Mouse (Mus musculus) midbrain, embryonic 13.5 days (tissue): ENCODE data around the gene Emx1. TPM values are rescaled to one million over a fixed set of nuclear protein-coding genes. Genes with fewer than 3 reads are reported as not detected.

Experiments used
- ATAC-seq: fragments of 200-750 bp; cut with Nextera tagmentation; 2 replicates; pipeline ENCODE4 v1.8.0; 2017; ENCODE audit warnings: mild to moderate bottlenecking, moderate TSS enrichment, moderate library complexity
- H3K27ac ChIP-seq: fragments of 300-500 bp; sonication (generic); 2 replicates; pipeline ENCODE4 v1.5.1; 2015; ENCODE audit warnings: inconsistent platforms, mild to moderate bottlenecking, moderate library complexity
- H3K27me3 ChIP-seq: fragments of 300-500 bp; sonication (generic); 2 replicates; pipeline ENCODE4 v1.6.1; 2015; ENCODE audit warnings: mild to moderate bottlenecking, inconsistent platforms
- H3K36me3 ChIP-seq: fragments of 300-500 bp; sonication (generic); 2 replicates; pipeline ENCODE4 v1.6.1; 2015; ENCODE audit warnings: mild to moderate bottlenecking, inconsistent platforms
- H3K4me1 ChIP-seq: fragments of 300-500 bp; sonication (generic); replicated peaks from 2 replicates; pipeline ENCODE4 v1.6.1; 2015; ENCODE audit warnings: inconsistent platforms
- H3K4me2 ChIP-seq: fragments of 300-500 bp; sonication (generic); replicated peaks from 2 replicates; pipeline ENCODE4 v1.6.1; 2015; ENCODE audit warnings: moderate library complexity, mild to moderate bottlenecking, inconsistent platforms
- H3K4me3 ChIP-seq: fragments of 300-500 bp; sonication (generic); replicated peaks from 2 replicates; pipeline ENCODE4 v1.5.1; 2015; ENCODE audit warnings: mild to moderate bottlenecking, inconsistent platforms
- H3K9ac ChIP-seq: fragments of 300-500 bp; sonication (generic); replicated peaks from 2 replicates; pipeline ENCODE4 v1.6.1; 2015; ENCODE audit warnings: mild to moderate bottlenecking, inconsistent platforms
- H3K9me3 ChIP-seq: fragments of 300-500 bp; sonication (generic); 2 replicates; pipeline ENCODE4 v1.6.1; 2016; ENCODE audit warnings: mild to moderate bottlenecking, inconsistent platforms
- WGBS: fragments of 180-500 bp; shearing (Covaris S2); methylation state at CpG from one replicate; pipeline ENCODE4 v1.1.7; 2015; 5-methylcytosine and 5-hydroxymethylcytosine counted together
- polyA plus RNA-seq: library from polyadenylated mRNA; unstranded; fragments of >200 nt; fragmentation: Nextera tagmentation; extraction: Ambion mirVana; gene quantifications from 2 replicates; pipeline ENCODE4 v1.2.1, GENCODE M21; 2015

Emx1 gene
- polyA plus RNA-seq, 1 experiment from 2014 or later = 7.2 TPM

- 39% methylated on average over 5 of the region's 5 CpGs for WGBS
- Histone ChIP-seq H3K36me3 (no peaks in the 10 kb centered on the region), H3K27ac (no peak overlapping the region), H3K4me1 (peaks cover 17% of the 10 kb centered on the region), H3K9me3 (no peaks in the 10 kb centered on the region), H3K4me3 (no peak overlapping the region), H3K27me3 (0 out of 2 replicates have a peak, but pooled peaks cover 3% of the 10 kb centered on the region), H3K4me2 (no peak overlapping the region), H3K9ac (no peak overlapping the region)
- ATAC-seq = no peak
These were observed 49.8 kb downstream of the Emx1 start for GRCm38 (mm10) chr6:85237001-85237400.

DNA sequence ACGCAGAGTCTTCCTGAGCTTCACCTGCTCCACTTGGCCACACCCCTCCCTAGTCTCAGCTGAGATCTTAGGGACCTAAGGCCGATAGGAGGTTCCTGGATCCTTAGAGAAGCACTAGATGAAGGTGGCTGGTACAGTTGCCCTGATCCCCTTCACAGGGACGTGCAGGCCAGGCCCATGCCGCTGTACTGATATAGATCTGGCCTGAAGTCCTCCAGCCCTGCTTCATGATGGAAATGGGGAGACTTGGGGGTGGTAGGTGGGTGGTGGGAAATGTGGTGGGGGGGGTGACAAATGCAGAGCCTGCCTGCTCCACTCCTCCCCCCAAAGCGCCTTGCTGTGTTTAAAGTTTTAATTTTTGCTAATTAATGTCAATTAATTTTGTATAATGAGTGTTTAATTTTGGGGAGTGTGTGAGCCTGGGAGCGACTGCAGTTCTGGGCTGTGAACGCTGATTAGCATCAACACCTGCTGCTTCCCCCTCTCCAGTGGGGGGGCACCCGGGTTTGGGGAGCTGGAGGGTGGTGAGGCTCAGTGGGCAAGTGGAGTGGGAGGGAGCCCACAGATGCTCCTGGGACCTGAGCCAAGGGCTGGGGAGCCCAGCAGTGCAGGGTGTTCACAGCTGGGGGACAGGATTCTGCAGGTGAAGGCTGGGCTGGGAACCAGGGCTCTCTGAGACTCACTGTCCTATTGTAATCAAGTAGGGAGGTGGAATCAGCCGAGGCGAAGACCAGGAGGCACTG, 50.5 kb downstream of the Emx1 start:
- Histone ChIP-seq H3K9ac (no peak overlapping the region), H3K9me3 (no peaks in the 10 kb centered on the region), H3K4me3 (no peak overlapping the region), H3K27ac (no peak overlapping the region), H3K27me3 (0 out of 2 replicates have a peak, but pooled peaks cover 3% of the 10 kb centered on the region), H3K4me1 (peaks cover 13% of the 10 kb centered on the region), H3K36me3 (no peaks in the 10 kb centered on the region), H3K4me2 (no peak overlapping the region)
- WGBS = 53% methylated on average over 10 of the region's 10 CpGs
- ATAC-seq = peak; percentile 38; the same call in 1 of the 2 replicates

DNA sequence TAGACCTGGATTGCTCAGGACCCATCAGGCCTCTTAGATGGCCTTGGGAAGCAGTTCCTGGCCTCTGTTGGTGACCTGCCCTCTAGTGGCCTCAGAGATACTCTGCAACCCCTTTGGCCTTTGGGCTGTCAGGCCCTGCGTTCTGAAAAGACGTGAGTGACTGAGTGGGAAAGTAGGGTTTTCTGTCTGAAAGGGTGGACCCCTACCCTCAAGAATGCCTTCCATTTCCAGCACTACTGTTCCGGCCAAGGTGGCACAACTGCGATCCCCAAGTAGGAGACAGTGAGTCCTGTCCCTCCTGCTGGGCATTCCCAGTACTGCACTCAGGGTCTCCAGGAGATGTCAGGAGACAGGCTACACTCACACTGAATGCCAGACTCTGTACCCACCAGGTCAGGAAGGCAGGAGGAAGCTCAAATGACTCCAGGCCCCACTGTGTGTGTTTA, 51.8 kb downstream of the Emx1 start:
- 18% methylated on average over 4 of the region's 4 CpGs for WGBS
- ATAC-seq = peak; percentile 63
- H3K36me3 ChIP-seq = no peaks in the 10 kb centered on the region
- H3K9ac ChIP-seq = no peak overlapping the region
- H3K4me3 ChIP-seq = no peak overlapping the region
- no peaks in the 10 kb centered on the region for H3K27me3 ChIP-seq
- H3K9me3 ChIP-seq = no peaks in the 10 kb centered on the region
- H3K4me1 ChIP-seq = peaks cover 8% of the 10 kb centered on the region; the same call in 1 of the 2 replicates
- H3K4me2 ChIP-seq = peak overlapping the region; percentile 29
- H3K27ac ChIP-seq = no peak overlapping the region

DNA sequence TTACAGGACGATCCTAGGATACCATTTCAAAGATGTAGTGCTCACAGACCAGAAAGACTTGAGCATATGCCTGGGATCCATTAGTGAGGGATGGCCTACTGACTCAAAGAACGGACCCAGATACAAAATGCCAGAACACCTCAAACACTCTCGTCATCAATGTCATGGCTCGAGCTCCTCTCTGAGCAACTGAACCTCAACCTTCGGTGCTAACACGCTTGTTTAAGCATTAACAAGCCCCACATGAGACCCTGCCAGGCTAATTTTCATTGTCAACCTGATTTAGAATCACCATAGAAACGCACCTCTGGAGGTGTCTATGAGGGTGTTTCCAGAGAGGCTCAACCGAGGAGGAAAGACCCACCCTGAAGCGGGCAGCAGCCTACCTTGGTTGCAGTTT, 62.6 kb downstream of the Emx1 start:
- Histone ChIP-seq H3K27ac (no peak overlapping the region), H3K9me3 (0 out of 2 replicates have a peak, but pooled peaks cover 4% of the 10 kb centered on the region), H3K4me1 (0 out of 2 replicates have a peak, but pooled peaks cover 11% of the 10 kb centered on the region)

GRCm38 (mm10) chr6:85250811-85251241, 63.6 kb downstream of the Emx1 start:
- H3K4me2 ChIP-seq = no peak overlapping the region
- no peaks in the 10 kb centered on the region for H3K27me3 ChIP-seq
- no peaks in the 10 kb centered on the region; the same call in 1 of the 2 replicates for H3K36me3 ChIP-seq
- H3K4me1 ChIP-seq = 0 out of 2 replicates have a peak, but pooled peaks cover 11% of the 10 kb centered on the region
- WGBS = 45% methylated on average over 6 of the region's 6 CpGs
- no peaks in the 10 kb centered on the region for H3K9me3 ChIP-seq
- H3K9ac ChIP-seq = no peak overlapping the region
- no peak overlapping the region for H3K27ac ChIP-seq
- no peak for ATAC-seq
- no peak overlapping the region for H3K4me3 ChIP-seq

More for the DNA sequence above, 62.6 kb downstream of the Emx1 start:
- WGBS = 77% methylated on average over 9 of the region's 9 CpGs
- no peaks in the 10 kb centered on the region for H3K27me3 ChIP-seq
- H3K4me3 ChIP-seq = no peak overlapping the region
- no peak for ATAC-seq
- no peak overlapping the region for H3K9ac ChIP-seq
- no peaks in the 10 kb centered on the region; the same call in 1 of the 2 replicates for H3K36me3 ChIP-seq
- H3K4me2 ChIP-seq = no peak overlapping the region

GRCm38 (mm10) chr6:85252251-85253058, 65.2 kb downstream of the Emx1 start:
- WGBS = 82% methylated on average over 17 of the region's 17 CpGs
- Histone ChIP-seq H3K27me3 (no peaks in the 10 kb centered on the region), H3K27ac (no peak overlapping the region), H3K36me3 (no peaks in the 10 kb centered on the region; the same call in 1 of the 2 replicates), H3K4me1 (0 out of 2 replicates have a peak, but pooled peaks cover 11% of the 10 kb centered on the region), H3K9me3 (no peaks in the 10 kb centered on the region), H3K4me2 (no peak overlapping the region), H3K9ac (no peak overlapping the region), H3K4me3 (no peak overlapping the region)
- ATAC-seq = 0 out of 2 replicates have a peak, but pooled peaks have one; percentile 24

DNA sequence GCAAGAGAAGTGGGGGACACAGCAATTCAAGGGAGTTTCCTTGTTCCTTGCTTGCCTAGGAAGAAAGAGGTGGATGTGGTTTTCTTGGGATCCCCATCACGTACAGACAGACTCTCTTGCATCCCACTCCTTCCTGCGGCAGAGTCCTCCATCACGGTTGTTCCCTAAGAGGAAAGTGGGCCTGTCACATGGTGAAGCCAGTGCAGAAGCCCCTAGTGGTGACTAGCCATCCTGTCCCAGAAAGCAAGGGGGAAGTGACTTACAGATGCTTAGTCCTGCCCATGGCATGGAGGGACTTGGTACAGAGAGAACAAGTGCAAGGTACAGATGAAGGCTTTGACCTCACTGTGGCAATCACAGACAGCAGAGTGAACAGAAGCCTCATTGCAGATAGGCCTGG, 66.0 kb downstream of the Emx1 start:
- no peak overlapping the region for H3K9ac ChIP-seq
- no peak overlapping the region for H3K4me3 ChIP-seq
- no peaks in the 10 kb centered on the region for H3K27me3 ChIP-seq
- peaks cover 12% of the 10 kb centered on the region; the same call in 1 of the 2 replicates for H3K4me1 ChIP-seq
- H3K27ac ChIP-seq = no peak overlapping the region
- WGBS = 71% methylated on average over 3 of the region's 3 CpGs
- H3K4me2 ChIP-seq = no peak overlapping the region
- no peaks in the 10 kb centered on the region for H3K9me3 ChIP-seq
- no peak for ATAC-seq
- no peaks in the 10 kb centered on the region; the same call in 1 of the 2 replicates for H3K36me3 ChIP-seq

Other genes with a start within 250 kb of the Emx1 start
- 46.8 and 52.2 TPM in 2 replicates for gene Exoc6b, start 117.9 kb upstream of the Emx1 start, polyA plus RNA-seq
- gene Spr, start 49.7 kb upstream of the Emx1 start, polyA plus RNA-seq = 19.4 and 22.2 TPM in 2 replicates
- 12.6 and 13.4 TPM in 2 replicates for gene Sfxn5, start 146.0 kb downstream of the Emx1 start, polyA plus RNA-seq
- 12.2 and 12.4 TPM in 2 replicates for gene Rab11fip5, start 187.2 kb downstream of the Emx1 start, polyA plus RNA-seq
- not detected in 2 replicates for gene Noto, start 236.4 kb downstream of the Emx1 start, polyA plus RNA-seq
- gene Smyd5, start 244.6 kb downstream of the Emx1 start, polyA plus RNA-seq = 51.2 and 51.5 TPM in 2 replicates